Mouse (Mus musculus) adrenal gland, adult 2 months (tissue): ENCODE results near the gene Exosc6. TPM values are rescaled to one million over a fixed set of nuclear protein-coding genes. Genes with fewer than 3 reads are reported as not detected.
"Not testable (repeated sequence)": the region's sequence is repeated elsewhere in the genome, so short reads cannot be mapped to it uniquely, and the experiment has no call there.

ENCODE experiments used
- DNase-seq: peaks from one replicate; pipeline ENCODE4 v3.0.0; 2021
- long read RNA-seq: library from polyadenylated mRNA; stranded (forward); transcript quantifications from one replicate; pipeline ENCODE4 v2.0.0, GENCODE M21; 2021
- polyA plus RNA-seq: library from polyadenylated mRNA; depleted of rRNA; stranded (reverse); fragments of >200 nt; gene quantifications from 2 replicates; pipeline ENCODE4 v1.2.3, GENCODE M21; 2012; rRNA removed
- total RNA-seq, 2 experiments: library from RNA; stranded (reverse); gene quantifications; 2 replicates each; pipeline ENCODE4 v1.2.3; 2021

The Exosc6 gene
- total RNA-seq (not detected), polyA plus RNA-seq (43.3 and 51.4 TPM in 2 replicates)
- long read RNA-seq, transcript Exosc6-201 (1 exons, 1,326 nt): major isoform, 30 of 30 reads
- long read RNA-seq, partial matches to known transcripts: 0 of 30 reads
- long read RNA-seq, other reads (novel, unspliced or antisense): 0 of 30 reads

DNA sequence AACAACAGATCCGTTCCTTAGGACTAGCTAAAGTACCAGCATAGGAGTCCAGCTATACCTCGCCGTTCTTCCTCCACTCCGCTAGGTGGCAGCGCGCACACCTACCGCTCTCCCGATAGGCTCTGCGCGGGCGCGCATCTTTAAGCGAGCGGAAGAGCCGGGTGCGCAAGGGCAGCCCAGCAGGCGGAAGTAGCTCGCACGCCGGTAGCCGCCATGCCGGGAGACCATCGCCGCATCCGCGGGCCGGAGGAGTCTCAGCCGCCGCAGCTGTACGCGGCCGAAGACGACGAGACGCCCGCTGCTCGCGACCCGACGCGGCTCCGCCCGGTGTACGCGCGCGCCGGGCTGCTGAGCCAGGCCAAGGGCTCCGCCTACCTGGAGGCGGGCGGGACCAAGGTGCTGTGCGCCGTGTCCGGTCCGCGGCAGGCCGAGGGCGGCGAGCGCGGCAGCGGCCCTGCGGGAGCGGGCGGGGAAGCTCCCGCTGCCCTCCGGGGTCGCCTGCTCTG is at the start of gene Exosc6:
TSS of gene Exosc6 (plus strand) at position 182 of the 506 bp plus-strand sequence.
- peak; percentile 94 for DNase-seq

DNA sequence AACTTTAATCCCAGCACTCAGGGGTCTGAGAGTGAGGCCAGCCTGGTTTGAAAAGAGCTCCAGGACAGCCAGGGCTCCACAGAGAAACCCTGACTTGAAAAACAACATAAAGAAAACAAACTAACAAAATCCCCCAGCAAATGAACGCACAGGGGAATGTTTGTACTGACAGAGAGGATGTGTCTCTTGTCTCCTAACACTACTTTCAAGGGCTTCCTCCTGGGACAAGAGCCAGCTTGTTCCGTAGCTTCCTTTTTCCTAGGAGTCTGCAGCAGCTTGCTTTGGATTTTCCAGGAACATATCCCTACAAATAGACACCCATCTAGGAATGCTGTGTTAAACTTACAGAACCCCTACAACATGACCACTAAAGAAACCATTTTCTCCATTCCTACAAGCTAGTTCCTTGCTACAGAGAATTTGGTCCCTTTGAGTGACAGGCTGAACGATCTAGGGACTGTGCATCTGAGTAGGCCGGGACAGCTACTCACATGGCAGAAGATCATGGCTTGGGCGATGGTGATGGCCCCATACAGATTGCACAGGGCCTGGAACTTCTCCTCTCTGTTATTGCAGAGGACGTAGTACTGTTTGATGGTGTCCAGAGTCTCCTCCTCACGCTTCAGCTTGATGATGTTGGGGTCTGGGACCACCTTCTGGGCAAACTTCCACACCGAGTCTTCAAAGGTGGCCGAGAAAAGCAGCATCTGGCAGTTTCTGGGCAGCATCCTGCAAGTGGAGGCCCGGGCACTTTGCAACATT is 45.7 kb upstream of the Exosc6 start:
- DNase-seq: not testable (repeated sequence)

DNA sequence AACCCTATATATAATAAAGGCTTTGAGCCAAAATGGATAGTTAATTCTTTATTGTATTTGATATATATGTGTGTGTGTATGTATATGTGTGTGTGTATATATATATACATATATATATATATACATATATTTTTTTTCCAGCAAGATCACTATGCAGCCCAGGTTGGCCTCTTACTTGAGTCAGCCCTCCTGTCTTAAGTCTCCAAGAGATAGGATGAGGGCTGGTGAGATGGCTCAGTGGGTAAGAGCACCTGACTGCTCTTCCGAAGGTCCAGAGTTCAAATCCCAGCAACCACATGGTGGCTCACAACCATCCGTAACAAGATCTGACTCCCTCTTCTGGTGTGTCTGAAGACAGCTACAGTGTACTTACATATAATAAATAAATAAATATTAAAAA is 29.5 kb upstream of the Exosc6 start:
- not testable (repeated sequence) for DNase-seq

DNA sequence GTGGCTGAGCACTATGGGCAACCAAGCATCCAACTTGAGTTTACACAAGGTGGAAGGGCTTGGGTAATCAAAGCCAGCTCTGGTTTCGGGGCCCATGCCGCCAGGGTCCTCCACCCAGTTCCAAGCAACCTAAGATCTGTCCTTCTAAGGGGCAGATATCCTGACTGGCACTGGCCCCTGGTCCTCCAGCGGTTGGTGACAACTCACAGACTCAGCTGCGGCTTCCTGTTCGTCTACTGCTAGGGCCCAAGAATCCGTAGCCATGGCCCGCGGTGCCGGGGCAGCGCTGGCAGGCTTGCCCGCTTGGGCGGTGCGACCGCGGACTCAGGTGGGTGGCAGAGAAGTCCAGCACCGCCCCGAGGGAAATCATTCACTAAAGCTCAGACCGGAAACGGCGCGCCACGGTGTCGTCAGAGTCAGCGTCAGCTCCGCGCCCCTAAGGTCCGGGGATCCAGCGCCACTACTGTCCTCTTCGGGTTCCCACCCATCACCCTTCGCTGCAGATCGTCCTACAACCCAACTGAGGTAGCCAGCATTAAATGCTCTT is 28.7 kb upstream of the Exosc6 start:
- DNase-seq: peak; percentile 94

DNA sequence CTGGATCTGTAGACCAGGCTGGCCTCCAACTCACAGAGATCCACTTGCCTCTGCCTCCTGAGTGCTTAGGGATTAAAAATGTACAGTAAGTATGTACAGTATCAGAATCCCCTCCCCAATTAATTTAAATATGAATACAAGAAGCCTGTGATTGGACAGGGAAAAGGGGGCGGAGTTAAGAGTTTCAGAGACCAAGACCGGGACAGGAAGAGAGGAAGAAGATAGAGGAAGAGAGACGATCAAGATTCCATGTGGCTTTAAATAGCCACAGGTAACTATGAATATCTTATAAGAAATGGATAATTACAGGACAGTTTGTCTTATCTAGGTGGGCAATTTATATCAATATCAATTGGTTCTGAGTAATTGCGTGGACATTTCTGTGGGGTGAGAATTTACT is 26.6 kb upstream of the Exosc6 start:
- no peak for DNase-seq

DNA sequence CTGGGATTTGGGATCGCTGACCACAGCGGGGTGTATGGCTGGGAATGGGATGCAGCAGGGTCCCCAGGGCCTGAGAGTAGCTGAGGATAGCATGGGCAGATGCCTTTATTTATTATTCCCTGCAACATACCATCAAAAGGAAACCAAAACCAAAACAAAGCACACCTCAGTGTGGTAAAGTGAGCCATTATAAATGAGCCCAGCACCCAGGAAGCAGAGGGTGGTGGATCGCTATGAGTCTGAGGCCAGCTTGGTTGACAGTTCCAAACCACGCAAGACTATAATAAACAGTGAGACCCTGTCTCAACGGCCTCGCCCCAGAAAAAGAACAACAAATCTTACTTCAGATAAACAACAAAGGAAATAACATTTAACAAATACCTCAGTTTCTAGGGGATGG is 26.1 kb upstream of the Exosc6 start:
- DNase-seq: no peak

DNA sequence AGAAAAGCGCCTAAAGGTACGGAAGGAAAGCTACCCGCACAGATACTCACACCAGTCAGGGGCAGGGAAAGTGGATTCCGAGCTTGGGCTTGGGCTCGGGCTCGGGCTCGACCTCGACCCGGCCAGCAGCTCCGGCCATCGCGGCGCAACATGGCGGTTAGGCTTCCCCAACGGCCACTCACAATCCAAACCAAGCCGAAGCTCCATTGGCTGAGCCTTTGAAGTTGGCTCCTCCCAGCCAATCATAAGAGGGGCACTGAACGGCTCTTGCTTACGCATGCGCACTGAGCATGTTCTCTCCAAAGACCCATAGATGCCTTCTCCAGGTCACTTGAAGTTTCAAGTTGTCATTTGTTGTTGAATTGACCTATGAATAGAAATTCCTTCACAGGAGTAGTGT is 24.6 kb upstream of the Exosc6 start, which contains the start of gene Ddx19b:
TSS of gene Ddx19b (minus strand) at position 180 of the 400 bp plus-strand sequence.
- DNase-seq: no peak

DNA sequence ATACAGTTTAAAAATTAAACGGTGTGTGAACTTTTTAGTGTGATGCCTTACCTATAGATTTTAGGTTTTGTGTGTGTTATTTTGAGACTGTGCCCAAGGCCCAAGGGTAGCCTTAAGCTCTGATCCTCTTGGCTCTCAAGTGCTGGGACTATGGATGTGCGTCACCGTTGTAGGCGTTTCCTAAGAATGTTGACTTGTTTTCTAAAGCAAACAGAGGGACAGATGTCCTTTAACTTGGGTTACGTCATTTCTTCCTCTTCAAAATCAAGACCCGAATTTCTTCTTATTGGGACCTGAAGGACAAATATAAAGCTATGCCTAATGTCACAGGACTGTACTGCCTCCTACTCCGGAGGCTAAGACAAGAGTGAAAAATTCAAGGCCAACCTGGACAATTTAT is 23.2 kb upstream of the Exosc6 start, which contains the start of gene Aars:
TSS of gene Aars (plus strand) at position 229 of the 400 bp plus-strand sequence.
- DNase-seq: no peak

DNA sequence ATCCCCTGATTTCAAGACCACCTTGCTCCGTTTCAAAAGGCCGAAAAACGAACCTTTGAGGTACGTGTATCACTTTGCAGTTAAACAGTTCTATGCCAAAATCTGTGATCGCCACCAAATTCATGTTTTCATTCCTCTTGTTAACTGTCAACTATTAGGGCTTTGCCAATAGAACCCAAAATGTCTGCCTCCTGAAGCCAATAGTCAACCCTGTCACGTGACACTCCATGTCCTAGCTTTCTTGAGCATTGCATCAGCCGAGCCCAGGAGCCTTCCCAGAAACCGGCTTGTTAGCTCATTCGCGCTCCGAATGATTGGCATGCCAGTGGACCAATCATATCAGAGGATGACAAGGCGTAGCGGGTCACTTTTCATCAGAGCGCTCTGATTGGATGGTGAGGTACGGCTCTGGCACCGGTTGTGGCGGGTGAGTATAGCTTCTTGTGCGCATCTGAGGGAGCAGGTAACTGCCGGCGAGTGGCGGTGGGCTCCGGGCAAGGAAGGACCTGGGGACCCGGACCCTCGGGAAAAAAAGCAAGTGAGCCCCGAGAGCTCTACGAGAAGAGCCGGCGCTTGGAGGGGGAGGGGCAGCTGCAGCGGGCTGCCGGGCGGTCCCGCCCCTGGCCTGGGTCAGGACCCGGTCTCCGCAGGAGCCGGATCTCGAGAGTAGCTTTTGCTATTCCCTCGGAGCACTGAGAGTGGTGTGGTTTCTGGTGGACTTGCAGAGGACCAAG is 22.5 kb upstream of the Exosc6 start:
- peak; percentile 98 for DNase-seq

DNA sequence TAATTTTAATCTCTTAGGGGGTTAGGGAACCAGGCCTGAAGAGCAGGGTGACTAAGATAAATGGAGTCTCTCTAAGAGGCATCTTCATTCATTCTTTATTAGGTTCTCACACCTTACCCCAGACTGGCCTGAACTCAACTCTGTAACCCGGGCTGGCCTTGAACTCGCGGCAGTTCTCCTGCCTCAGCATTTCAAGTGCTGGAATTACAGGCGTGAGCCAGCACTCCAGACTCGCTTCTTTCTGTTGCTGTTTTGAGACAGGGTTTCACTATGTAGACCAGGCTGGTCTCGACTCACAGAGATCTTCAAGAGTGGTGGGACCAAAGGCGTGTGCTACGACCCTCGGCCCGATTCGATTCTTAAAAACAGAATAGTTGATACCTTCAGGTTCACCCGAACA is 21.9 kb upstream of the Exosc6 start:
- no peak for DNase-seq

DNA sequence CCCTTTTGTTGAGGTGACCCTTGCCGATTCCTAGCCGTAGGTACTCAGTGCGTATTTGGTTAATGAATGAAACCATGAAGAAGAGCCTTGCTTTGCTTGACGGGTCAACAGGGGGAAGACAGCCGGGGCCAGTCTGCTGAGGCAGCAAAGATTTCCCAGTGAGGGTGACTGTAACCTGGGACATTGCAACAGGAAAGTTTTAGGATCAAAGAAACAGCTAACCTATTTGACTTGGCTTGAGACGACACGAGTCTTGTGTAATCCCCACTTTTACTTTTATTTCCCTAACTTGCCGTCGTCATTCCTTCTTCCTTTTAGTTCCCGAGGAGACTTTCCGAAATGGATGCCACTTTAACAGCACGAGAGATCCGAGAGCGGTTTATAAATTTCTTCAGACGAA is 19.5 kb upstream of the Exosc6 start:
- DNase-seq: no peak

DNA sequence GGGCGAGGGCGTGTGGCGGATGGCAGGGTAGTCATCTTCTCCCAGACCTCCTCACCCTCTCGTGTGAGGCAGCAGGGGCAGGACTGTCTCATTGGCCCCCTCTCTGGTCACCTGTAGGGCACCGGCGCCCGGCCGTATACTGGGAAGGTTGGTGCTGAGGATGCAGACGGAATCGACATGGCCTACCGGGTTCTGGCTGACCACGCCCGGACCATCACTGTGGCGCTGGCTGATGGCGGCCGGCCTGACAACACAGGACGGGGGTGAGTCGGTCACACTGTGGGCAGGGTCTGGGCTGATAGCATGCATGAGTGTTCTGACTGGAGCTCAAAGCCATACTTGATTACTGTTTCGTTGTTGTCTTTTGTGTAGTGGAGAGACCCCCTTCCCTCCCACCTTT is 13.6 kb upstream of the Exosc6 start:
- DNase-seq: no peak

DNA sequence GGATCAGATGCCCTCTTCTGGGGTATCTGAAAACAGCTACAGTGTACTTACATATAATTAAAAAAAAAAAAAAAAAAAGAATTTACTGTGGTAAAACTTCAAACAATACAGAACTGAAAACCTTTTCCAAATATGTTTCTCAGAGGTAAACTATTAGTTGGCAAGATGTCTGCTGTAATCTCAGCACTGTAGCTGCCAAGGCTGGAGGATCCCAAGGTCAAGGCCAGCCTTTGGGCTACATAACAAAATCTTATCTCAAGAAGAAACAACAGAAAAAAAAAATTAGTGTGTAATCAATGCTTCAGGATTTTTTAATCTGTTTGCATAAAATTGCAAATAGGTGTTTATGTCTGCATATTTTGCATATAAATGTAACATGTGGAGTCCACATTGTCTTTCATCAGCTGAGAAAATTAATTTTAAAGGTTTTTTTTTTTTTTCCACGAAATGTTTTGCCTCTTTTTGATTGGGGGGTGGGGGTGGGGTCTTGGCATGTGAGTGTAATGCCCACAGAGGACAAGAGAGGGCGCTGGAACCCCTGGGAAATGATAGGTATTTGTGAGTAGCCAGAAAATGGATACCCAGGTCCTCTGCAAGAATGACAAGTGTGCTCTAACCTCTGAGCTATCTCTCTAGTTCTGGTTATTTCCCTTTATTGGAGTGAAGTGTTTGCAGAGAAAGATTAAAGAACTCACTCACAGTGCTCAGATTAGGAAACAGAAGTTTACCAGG is 12.0 kb upstream of the Exosc6 start:
- DNase-seq: peak; percentile 58

DNA sequence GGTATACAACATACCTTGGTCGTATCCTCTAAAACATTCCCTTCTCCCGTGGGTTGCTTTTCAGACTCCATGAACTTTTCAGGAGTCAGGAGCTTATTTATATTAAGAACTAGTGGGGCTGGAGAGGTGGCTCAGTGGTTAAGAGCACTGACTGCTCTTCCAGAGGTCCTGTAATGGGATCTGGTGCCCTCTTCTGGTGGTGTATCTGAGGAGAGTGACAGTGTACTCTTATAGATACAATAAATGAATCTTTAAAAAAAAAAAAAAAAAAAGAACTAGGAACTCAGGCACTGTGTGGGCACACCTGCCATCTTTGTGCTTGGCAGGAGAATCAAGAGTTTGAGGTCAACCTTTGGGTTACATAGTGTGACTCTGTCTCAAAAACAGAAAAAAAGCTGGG is 7.4 kb upstream of the Exosc6 start:
- no peak for DNase-seq

DNA sequence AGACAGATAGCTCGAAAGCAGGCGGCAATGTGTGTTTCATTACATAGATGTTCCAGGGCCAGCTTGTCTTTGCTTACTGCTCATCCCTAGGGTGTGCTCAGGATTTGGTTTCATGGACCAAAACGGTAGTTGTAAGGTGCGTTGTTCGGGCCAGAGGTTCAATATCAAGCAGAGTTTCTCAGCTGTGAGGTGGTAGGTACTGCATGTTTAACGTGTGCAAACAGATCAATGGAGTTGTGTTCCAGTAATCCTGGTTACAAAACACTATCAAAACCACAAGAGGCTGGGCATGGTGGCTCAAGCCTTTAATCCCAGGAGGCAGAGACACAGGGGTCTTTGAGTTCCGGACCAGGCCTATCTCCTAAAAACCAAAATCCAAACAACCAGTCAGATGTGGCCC is 7.0 kb upstream of the Exosc6 start:
- DNase-seq: no peak

DNA sequence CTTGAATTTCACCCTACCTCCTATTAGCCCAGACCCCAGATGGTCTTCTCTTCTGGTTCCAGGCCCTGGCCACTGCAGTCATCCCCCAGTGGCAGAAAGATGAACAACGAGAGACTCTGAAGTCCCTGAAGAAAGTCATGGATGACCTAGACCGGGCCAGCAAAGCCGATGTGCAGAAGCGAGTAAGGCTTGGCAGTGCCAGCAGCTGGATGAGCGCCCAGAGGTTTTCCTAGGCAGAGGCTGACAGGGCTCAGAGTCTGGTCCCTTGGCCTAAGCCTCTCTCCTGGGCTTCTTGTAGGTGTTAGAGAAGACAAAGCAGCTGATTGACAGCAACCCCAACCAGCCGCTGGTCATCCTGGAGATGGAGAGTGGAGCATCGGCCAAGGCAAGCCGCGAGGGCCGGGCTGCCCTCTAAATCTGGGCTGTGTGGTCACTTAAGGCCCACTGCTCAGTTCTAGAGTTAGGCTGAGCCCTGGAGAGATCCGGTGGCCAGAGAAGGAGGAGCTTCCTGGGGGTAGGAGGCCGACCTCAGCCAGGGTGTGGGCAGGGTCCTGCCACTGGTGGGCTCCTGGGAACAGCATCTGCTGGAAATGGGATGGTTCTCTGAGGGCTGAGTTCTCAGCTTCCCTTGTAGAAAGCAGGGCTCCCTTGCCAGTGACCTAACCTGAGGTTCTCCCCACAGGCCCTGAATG is 2.2 kb upstream of the Exosc6 start:
- DNase-seq: no peak

DNA sequence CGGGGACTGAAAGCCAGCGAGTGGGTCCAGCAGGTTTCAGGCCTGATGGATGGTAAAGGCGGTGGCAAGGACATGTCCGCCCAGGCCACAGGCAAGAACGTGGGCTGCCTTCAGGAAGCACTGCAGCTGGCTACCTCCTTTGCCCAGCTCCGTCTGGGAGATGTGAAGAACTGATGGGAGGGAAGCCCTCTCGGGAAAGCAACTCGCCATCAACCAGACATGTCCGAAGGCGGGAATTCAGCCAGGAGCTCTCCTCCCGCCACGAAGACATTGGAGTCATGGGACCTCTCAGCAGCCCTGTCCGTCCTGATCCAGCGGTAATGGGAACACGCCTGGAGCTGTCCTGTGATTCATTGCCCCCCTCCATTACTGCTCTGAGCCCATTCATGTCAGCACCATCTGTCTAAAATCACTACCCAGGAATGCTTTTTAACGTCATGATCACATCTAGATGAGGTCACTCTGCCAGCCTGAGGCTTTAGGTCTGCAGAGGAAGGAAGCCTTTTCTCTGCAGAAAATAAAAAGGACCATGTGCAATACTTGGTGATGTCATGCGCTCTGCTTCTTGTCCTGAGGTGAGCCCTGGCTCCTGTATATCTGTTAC is 1.0 kb upstream of the Exosc6 start:
- DNase-seq: no peak

DNA sequence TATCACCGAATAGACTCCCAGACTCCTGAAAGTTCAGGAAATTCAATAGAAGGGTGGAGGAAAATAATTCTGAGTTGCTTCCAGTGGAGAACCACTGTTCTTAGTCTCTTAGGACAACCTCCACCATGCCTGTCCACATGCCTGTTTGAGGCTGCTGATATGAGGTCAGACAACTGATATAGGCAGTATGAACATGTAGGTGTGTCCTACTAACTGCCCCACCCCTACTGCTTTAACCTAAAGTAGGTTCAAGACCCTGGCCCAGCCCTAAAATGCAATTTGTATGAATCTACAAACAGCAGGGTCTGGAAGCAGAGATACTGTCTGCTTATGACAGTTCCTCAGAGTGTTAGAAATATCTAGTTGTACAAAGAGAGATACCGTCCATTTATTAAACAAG is 478 bp upstream of the Exosc6 start:
- DNase-seq: no peak

DNA sequence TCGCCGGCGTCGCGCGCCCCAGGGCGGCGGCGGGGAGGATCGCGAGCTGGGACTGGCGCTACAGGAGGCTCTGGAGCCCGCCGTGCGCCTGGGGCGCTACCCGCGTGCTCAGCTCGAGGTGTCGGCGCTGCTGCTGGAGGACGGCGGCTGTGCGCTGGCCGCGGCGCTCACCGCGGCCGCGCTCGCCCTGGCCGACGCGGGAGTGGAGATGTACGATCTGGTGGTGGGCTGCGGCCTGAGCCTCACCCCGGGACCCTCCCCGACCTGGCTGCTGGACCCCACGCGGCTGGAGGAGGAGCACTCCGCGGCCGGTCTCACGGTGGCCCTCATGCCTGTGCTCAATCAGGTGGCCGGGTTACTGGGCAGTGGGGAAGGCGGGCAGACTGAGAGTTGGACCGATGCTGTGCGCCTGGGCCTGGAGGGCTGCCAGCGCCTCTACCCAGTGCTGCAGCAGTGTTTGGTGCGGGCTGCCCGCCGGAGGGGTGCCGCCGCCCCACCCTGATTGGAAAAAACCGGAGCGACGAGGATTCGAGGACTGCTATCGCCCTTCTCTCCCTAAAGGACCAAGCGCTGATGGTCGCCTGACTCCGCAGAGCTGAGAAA is 653 bp downstream of the Exosc6 start:
- peak; percentile 75 for DNase-seq

DNA sequence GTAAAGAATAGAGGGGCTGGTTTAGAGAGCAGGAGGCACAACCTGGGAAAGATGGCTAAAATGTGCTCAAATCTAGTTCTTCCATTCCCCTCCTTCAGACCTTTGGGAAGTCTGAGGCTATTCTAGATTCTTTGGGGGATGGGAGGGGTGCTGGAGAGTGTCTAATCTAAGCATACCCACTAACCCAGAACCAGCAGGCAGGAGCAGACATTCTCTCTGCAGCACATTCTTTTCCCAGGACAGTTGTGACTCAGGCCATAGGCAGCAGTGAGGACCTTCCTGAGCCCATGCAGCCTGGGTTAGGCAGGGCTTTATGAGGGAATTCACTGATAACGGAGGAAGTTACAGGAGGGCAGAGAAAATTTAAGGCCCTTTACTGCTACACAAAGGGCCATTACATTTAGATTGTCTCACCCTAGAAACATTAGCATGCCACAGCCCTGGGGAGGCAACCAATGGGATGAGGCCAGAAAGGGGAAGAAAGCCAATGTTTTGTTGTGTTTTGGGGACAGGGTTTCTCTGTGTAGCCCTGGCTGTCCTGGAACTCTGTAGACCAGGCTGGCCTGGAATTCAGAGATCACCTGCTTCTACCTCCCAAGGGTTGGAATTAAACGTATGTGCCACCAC is 2.9 kb downstream of the Exosc6 start:
- DNase-seq: no peak
